Mouse (Mus musculus): ENCODE results near the gene Dennd6a. TPM values are rescaled to one million over a fixed set of nuclear protein-coding genes. Genes with fewer than 3 reads are reported as not detected.
A peak's percentile ranks its signal among the peaks of the same experiment; 100 is the strongest.

Dennd6a gene
- polyA plus RNA-seq, 1 experiment, result 0.22 TPM

DNA sequence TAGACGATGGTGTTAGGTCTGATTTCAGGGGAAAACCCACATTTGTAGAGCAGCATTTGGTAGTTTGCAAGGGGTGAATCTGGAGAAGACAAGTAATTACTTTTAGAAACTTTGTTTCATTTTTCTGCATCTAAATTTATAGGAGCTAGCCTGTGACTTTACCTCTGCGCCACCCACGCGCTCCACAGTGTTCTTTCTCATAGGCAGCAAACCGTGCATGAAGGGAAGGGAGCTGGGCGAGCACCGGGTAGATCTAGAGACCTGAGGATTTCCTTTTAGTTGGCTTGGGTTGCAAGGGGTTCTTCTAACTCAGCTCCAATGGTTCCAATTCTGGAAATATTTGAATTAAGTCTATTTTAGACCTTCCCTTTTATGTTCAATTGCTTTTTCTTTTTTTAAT lies 15.1 kb upstream of the Dennd6a start:
- Histone ChIP-seq H3K4me1 (ENCODE audit: control insufficient read depth) (no peaks in the 10 kb centered on the region; the same call in 1 of the 2 replicates), H3K27me3 (ENCODE audit: control insufficient read depth) (no peaks in the 10 kb centered on the region), H3K9me3 (ENCODE audit: control insufficient read depth, low read length) (peaks cover 5% of the 10 kb centered on the region), H3K36me3 (ENCODE audit: control insufficient read depth) (no peaks in the 10 kb centered on the region), H3K4me3 (replicated peaks) (no peak overlapping the region)
- no peak for TF ChIP-seq TAL1 (IDR thresholded peaks at IDR 0.05; ENCODE audit: low read length)
- TF ChIP-seq GATA1 (IDR thresholded peaks at IDR 0.05; ENCODE audit: low read length), result no peak

DNA sequence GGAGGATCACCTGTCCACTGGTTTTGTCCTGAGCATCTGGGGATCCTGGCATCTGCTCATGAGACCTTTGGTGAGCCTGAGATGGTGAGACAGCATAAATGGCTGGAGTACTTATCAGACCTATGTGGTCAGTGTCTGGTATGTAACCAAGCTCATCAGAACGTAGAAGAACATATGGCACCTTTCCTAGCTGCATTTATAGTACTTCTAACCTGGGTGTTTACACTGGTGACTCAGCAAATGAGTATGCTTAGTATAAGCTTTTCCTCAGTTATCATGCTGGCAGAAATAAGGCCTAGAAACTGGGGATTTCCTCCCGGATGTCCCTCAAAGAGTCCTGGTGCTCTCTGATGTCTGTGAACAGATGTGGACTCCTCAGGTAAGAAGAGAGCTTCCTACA lies 11.4 kb upstream of the Dennd6a start:
- no peaks in the 10 kb centered on the region for H3K36me3 ChIP-seq (ENCODE audit: control insufficient read depth)
- H3K4me3 ChIP-seq (replicated peaks), result no peak overlapping the region
- H3K4me1 ChIP-seq (ENCODE audit: control insufficient read depth), result no peaks in the 10 kb centered on the region; the same call in 1 of the 2 replicates
- H3K27me3 ChIP-seq (ENCODE audit: control insufficient read depth), result no peaks in the 10 kb centered on the region
- peaks cover 5% of the 10 kb centered on the region for H3K9me3 ChIP-seq (ENCODE audit: control insufficient read depth, low read length)
- TF ChIP-seq GATA1 (IDR thresholded peaks at IDR 0.05; ENCODE audit: low read length) (no peak), TAL1 (IDR thresholded peaks at IDR 0.05; ENCODE audit: low read length) (no peak)

DNA sequence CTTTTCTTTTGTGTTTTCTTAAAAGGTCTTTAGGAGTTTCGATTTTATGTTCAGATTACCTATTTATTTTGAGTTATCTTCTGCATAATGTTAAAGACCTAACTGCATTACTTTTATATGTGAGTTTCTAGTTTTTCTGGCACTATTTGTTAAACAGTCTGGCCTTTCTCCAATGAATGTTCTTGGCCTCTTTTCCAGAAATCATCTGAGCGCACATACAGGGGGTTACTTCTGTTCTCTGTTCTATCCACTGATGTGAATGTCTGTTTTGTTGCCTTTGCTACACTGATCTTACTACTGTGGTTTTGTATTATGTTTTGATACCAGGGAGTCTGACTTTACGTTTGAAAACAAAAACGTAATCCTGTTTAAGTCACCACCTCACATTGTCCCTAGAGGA lies 3.8 kb upstream of the Dennd6a start:
- Histone ChIP-seq H3K36me3 (ENCODE audit: control insufficient read depth) (no peaks in the 10 kb centered on the region), H3K27me3 (ENCODE audit: control insufficient read depth) (no peaks in the 10 kb centered on the region), H3K9me3 (ENCODE audit: control insufficient read depth, low read length) (no peaks in the 10 kb centered on the region)

DNA sequence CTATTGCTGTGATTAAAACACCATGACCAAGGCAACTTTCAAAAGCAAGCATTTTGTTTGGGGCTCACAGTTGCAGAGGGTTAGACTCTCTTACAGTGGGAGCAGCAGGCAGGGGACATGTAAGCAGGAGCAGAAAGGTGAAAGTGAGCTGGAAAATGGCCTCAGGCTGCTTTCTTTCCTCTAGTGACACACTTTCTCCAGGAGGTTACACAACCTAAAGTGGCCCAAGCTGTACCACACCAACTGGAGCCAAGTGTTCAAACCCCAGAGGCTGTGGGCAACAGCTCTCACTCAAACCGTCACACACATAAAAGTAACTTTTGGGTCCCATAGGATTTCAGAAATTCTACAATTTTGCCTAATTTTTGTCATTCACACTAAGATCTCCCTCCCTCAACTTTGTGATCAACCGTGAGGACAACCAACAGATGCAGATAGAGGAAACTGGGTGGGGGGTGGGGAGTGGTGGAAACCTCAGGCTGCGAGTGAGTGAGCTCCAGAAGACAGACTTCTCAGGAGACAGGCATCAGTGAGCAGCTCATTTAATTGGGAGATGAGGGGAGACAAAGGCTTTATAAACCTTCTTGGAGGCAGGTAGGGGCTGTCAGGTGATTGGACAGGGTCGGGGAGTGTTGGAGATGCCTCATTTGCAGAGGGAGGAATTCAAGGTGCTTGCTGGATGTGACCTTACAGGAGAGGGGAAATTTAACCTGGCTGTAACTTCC lies 1.5 kb upstream of the Dennd6a start:
- Histone ChIP-seq H3K4me3 (replicated peaks) (no peak overlapping the region), H3K36me3 (ENCODE audit: control insufficient read depth) (no peaks in the 10 kb centered on the region), H3K4me1 (ENCODE audit: control insufficient read depth) (peaks cover 6% of the 10 kb centered on the region), H3K27me3 (ENCODE audit: control insufficient read depth) (no peaks in the 10 kb centered on the region), H3K9me3 (ENCODE audit: control insufficient read depth, low read length) (no peaks in the 10 kb centered on the region)
- TF ChIP-seq TAL1 (IDR thresholded peaks at IDR 0.05; ENCODE audit: low read length), result no peak
- no peak for TF ChIP-seq GATA1 (IDR thresholded peaks at IDR 0.05; ENCODE audit: low read length)

More for the DNA sequence above, 3.8 kb upstream of the Dennd6a start:
- Histone ChIP-seq H3K4me3 (replicated peaks) (no peak overlapping the region), H3K4me1 (ENCODE audit: control insufficient read depth) (peaks cover 6% of the 10 kb centered on the region)
- TF ChIP-seq GATA1 (IDR thresholded peaks at IDR 0.05; ENCODE audit: low read length), result no peak
- TF ChIP-seq TAL1 (IDR thresholded peaks at IDR 0.05; ENCODE audit: low read length), result no peak

DNA sequence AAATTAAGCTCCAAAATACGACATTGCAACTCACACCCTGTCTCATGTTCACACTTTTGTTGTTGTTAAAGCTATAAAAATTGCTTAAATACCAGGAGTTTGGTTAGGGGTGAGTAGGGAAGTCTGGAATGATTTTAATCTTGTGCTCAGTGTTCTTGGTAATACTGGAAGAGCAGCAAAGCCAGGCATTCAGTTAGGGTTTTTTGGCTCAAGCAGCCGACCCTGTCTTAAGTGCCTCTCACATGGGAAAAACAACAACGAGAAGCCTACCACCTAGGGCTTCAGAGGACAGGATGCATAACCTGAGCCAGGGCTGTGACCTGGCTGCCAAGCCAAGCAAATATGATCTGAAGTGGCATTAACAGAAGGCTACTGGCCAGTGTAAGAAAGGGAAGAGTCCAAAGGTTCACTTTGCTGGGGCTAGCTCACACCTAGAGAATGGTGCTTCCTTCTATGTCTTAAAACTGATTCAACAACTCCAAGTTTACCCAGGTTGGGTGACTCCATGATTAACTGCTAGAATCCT lies 2.7 kb downstream of the Dennd6a start:
- TF ChIP-seq TAL1 (IDR thresholded peaks at IDR 0.05; ENCODE audit: low read length), result no peak
- TF ChIP-seq GATA1 (IDR thresholded peaks at IDR 0.05; ENCODE audit: low read length), result no peak
- Histone ChIP-seq H3K27me3 (ENCODE audit: control insufficient read depth) (no peaks in the 10 kb centered on the region), H3K4me3 (replicated peaks) (no peak overlapping the region), H3K9me3 (ENCODE audit: control insufficient read depth, low read length) (no peaks in the 10 kb centered on the region), H3K36me3 (ENCODE audit: control insufficient read depth) (peaks cover under 1% of the 10 kb centered on the region; the same call in 1 of the 2 replicates), H3K4me1 (ENCODE audit: control insufficient read depth) (peaks cover 35% of the 10 kb centered on the region)

DNA sequence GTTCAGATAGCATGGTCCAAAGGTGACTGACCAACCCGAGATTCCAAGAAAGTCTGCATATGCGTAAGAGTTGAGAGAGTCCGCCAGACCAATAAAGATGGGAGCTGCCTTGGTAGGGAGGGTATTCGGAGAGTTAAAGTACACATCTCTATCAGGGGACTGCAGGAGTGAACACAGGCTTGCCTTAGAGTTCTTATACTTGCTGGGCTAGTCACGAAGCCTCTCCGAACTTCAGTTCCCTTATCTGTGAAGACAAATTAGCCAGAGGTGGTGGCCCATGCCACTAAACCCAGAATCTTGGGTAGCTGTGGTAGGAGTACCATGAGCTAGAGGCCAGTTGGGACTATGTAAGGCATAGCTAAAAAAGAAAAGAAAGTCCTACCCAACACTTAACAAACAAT lies 5.1 kb downstream of the Dennd6a start:
- TF ChIP-seq GATA1 (IDR thresholded peaks at IDR 0.05; ENCODE audit: low read length), result no peak
- no peak for TF ChIP-seq TAL1 (IDR thresholded peaks at IDR 0.05; ENCODE audit: low read length)
- Histone ChIP-seq H3K4me3 (replicated peaks) (peak overlapping the region; percentile 94), H3K27me3 (ENCODE audit: control insufficient read depth) (no peaks in the 10 kb centered on the region), H3K9me3 (ENCODE audit: control insufficient read depth, low read length) (no peaks in the 10 kb centered on the region), H3K4me1 (ENCODE audit: control insufficient read depth) (peaks cover 41% of the 10 kb centered on the region), H3K36me3 (ENCODE audit: control insufficient read depth) (peaks cover 13% of the 10 kb centered on the region)

DNA sequence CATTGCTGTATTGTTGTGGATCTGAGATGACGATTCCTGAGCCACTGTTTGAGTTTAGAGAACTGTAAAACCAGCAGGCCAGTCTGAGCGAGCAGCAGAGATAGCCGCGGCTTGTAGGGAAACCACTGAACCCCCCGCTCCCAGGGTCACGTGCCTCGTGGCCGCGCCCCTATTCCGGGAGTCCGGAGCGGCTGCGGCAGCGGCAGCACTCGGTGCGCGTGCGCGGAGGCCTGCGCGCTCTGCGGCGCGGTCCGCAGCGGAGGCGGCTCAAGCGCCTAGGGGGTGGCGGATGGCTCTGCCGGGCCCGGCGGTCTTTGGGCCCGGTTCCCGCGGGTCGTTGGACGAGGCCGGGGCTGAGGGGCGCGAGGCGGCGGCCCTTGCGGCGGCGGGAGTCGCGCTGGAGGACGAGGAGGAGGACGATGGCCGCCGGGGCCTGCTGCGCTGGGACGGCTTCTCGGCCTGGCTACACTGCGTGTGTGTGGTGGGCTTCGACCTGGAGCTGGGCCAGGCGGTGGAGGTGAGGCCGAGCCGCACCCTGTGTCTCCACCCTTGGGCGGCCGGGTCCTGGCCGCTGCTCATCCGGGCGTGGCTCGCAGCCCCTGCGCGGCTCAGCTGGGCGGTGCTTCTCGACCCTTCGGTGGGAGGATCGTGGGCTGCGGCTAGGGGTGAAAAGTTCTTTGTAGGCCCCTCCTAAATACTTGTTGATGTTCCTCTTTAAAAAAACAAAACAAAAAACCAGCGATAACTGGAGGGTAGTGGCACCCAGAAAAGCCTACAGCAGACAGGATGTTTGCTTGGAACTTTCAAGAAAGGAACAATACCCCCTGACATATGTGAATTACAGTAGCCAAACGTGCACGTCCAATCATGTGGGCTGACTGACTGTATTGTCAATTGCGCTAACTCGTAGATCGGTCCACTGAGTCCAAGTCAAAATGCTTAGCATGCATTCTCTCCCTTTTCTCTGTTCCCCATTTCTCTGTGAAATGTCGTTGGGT lies 6.0 kb downstream of the Dennd6a start:
- no peaks in the 10 kb centered on the region for H3K27me3 ChIP-seq (ENCODE audit: control insufficient read depth)
- no peaks in the 10 kb centered on the region for H3K9me3 ChIP-seq (ENCODE audit: control insufficient read depth, low read length)
- peaks cover 44% of the 10 kb centered on the region for H3K4me1 ChIP-seq (ENCODE audit: control insufficient read depth)
- H3K4me3 ChIP-seq (replicated peaks), result peak overlapping the region; percentile 94
- H3K36me3 ChIP-seq (ENCODE audit: control insufficient read depth), result peaks cover 16% of the 10 kb centered on the region
- TF ChIP-seq GATA1 (IDR thresholded peaks at IDR 0.05; ENCODE audit: low read length), result no peak
- TF ChIP-seq TAL1 (IDR thresholded peaks at IDR 0.05; ENCODE audit: low read length), result no peak

DNA sequence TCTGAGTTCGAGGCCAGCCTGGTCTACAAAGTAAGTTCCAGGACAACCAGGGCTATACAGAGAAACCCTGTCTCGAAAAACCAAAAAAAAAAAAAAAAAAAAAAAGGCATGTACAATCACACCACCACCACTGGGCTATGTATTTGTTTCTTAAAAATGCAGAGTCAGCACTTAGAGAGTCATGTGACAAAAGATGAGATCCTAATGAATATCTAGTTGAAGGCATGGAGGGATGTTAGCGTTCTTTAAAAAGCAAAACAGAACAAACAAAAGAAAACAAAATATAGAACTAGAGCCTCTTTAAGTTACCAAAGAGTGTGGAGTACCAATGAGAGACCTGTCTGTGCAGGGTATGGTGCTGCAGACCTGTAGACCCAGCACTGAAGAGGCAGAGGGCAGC lies 10.0 kb downstream of the Dennd6a start:
- H3K9me3 ChIP-seq (ENCODE audit: control insufficient read depth, low read length), result no peaks in the 10 kb centered on the region
- H3K27me3 ChIP-seq (ENCODE audit: control insufficient read depth), result no peaks in the 10 kb centered on the region
- TF ChIP-seq GATA1 (IDR thresholded peaks at IDR 0.05; ENCODE audit: low read length) (no peak), TAL1 (IDR thresholded peaks at IDR 0.05; ENCODE audit: low read length) (no peak)
- H3K4me3 ChIP-seq (replicated peaks), result no peak overlapping the region
- peaks cover 70% of the 10 kb centered on the region for H3K4me1 ChIP-seq (ENCODE audit: control insufficient read depth)
- H3K36me3 ChIP-seq (ENCODE audit: control insufficient read depth), result peaks cover 28% of the 10 kb centered on the region

DNA sequence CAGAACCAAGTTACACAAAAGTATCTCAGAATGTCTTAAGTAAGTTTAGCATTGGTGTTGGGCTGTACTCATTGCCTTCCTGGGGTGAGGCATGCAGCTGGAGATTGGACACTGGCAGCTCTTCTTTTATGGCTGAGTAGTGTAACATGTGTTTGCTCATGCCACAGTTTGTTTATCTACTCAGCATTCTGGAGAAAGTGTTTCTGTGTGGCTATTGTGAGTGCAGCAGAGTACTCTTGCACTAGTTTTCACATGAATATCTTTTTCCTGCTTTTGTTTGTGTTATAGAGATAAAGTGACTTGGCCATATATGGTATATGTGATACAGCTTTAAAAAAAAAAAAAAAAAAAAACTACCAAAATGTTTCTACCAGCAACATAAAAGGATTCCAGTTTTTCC lies 13.5 kb downstream of the Dennd6a start:
- Histone ChIP-seq H3K27me3 (ENCODE audit: control insufficient read depth) (no peaks in the 10 kb centered on the region), H3K9me3 (ENCODE audit: control insufficient read depth, low read length) (no peaks in the 10 kb centered on the region), H3K36me3 (ENCODE audit: control insufficient read depth) (peaks cover 36% of the 10 kb centered on the region), H3K4me3 (replicated peaks) (no peak overlapping the region), H3K4me1 (ENCODE audit: control insufficient read depth) (peaks cover 58% of the 10 kb centered on the region)
- TF ChIP-seq GATA1 (IDR thresholded peaks at IDR 0.05; ENCODE audit: low read length), result no peak
- TF ChIP-seq TAL1 (IDR thresholded peaks at IDR 0.05; ENCODE audit: low read length), result no peak
